Mouse (Mus musculus) kidney, embryonic 16.5 days (tissue): Measurements from ENCODE around the gene Adcy7. TPM values are rescaled to one million over a fixed set of nuclear protein-coding genes. Genes with fewer than 3 reads are reported as not detected.

ENCODE experiments used
- ATAC-seq: fragments of 200-750 bp; cut with Nextera tagmentation; 2 replicates; pipeline ENCODE4 v1.8.0; 2017; ENCODE audit warnings: moderate TSS enrichment; ENCODE audit not compliant: low FRiP score, low TSS enrichment
- H3K27ac ChIP-seq: fragments of 300-500 bp; sonication (generic); 2 replicates; pipeline ENCODE4 v1.5.1; 2014; ENCODE audit warnings: low read length
- H3K27me3 ChIP-seq: fragments of 300-500 bp; sonication (generic); 2 replicates; pipeline ENCODE4 v1.6.1; 2014; ENCODE audit warnings: low read length, control low read depth, mixed read lengths; ENCODE audit not compliant: insufficient read depth
- H3K36me3 ChIP-seq: fragments of 300-500 bp; sonication (generic); 2 replicates; pipeline ENCODE4 v1.6.1; 2014; ENCODE audit warnings: low read length, control low read depth, mixed read lengths; ENCODE audit not compliant: insufficient read depth
- H3K4me1 ChIP-seq: fragments of 300-500 bp; sonication (generic); 2 replicates; pipeline ENCODE4 v1.6.1; 2014; ENCODE audit warnings: low read length, control low read depth, mixed read lengths; ENCODE audit not compliant: insufficient read depth
- H3K4me2 ChIP-seq: fragments of 300-500 bp; sonication (generic); replicated peaks from 2 replicates; pipeline ENCODE4 v1.6.1; 2014; ENCODE audit warnings: low read depth, low read length
- H3K4me3 ChIP-seq: fragments of 300-500 bp; sonication (generic); 2 replicates; pipeline ENCODE4 v1.5.1; 2014; ENCODE audit warnings: mild to moderate bottlenecking, low read length
- H3K9ac ChIP-seq: fragments of 300-500 bp; sonication (generic); replicated peaks from 2 replicates; pipeline ENCODE4 v1.6.1; 2014; ENCODE audit warnings: low read length
- H3K9me3 ChIP-seq: fragments of 300-500 bp; sonication (generic); 2 replicates; pipeline ENCODE4 v1.6.1; 2016; ENCODE audit warnings: low read length, control low read depth
- WGBS: fragments of 180-500 bp; shearing (Covaris S2); extraction: QIAGEN DNeasy Blood & Tissue Kit; methylation state at CpG from one replicate; pipeline ENCODE4 v1.1.7; 2014; 5-methylcytosine and 5-hydroxymethylcytosine counted together
- polyA plus RNA-seq: library from polyadenylated mRNA; unstranded; fragments of >200 nt; fragmentation: Nextera tagmentation; extraction: Ambion mirVana; gene quantifications from 2 replicates; pipeline ENCODE4 v1.2.1, GENCODE M21; 2015

The Adcy7 gene
- polyA plus RNA-seq, 1 experiment from 2014 or later, result 3.7 TPM

DNA sequence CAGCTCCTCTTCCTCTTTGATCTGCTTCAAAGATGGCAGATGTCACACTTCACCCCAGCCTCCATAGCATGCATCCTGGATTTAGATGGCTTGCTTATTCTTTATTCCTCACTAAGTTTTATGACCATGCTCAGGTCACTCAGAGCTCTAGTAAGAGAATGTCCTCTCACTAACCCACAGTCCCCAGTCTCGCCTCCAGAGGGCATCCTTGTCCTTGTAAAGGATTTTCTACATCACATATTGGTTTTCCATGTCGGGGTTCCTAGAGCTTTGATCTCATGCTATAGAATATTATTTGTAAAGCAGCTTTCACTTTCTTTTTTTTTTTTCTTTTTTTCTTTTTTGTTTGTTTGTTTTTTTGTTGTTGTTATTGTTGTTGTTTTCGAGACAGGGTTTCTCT is 19.4 kb upstream of the Adcy7 start:
- Histone ChIP-seq H3K27ac (no peak overlapping the region), H3K4me2 (no peak overlapping the region), H3K9ac (no peak overlapping the region), H3K27me3 (no peaks in the 10 kb centered on the region), H3K4me3 (no peak overlapping the region), H3K4me1 (peaks cover 1% of the 10 kb centered on the region; the same call in 1 of the 2 replicates), H3K9me3 (no peaks in the 10 kb centered on the region), H3K36me3 (peaks cover 48% of the 10 kb centered on the region)
- 84% methylated on average over 3 of the region's 3 CpGs for WGBS
- ATAC-seq, result no peak

GRCm38 (mm10) chr8:88254957-88255356 is 17.2 kb upstream of the Adcy7 start:
- Histone ChIP-seq H3K4me1 (peaks cover 5% of the 10 kb centered on the region; the same call in 1 of the 2 replicates), H3K4me2 (no peak overlapping the region), H3K27ac (no peak overlapping the region), H3K9ac (no peak overlapping the region), H3K9me3 (no peaks in the 10 kb centered on the region), H3K27me3 (no peaks in the 10 kb centered on the region), H3K4me3 (no peak overlapping the region), H3K36me3 (peaks cover 43% of the 10 kb centered on the region)
- ATAC-seq, result no peak
- WGBS, result 90% methylated on average over 7 of the region's 7 CpGs

DNA sequence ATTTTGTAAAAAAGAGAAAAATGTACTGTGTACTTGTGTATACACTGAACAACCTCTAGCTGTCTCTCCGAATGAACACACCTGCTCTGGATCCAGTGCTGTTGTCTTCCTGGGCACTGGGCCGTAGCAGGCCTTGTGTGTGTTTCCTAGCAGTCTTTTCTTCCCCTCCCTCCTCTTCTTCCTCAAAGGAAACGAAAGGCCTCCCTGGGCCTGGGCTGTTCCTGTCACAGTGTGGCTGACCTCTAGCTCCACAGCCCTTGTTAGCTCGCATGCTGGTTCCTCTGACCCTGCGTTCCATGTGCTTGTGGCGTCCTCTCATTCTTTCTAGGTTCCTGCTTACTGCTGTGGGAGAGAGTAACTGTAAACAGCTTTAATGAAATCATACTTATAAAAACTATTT is 14.2 kb upstream of the Adcy7 start:
- Histone ChIP-seq H3K27me3 (no peaks in the 10 kb centered on the region), H3K27ac (0 out of 2 replicates have a peak overlapping the region, but pooled peaks have one; percentile 8), H3K4me1 (peaks cover 10% of the 10 kb centered on the region), H3K36me3 (peaks cover 20% of the 10 kb centered on the region), H3K4me2 (no peak overlapping the region), H3K9me3 (no peaks in the 10 kb centered on the region), H3K9ac (no peak overlapping the region), H3K4me3 (no peak overlapping the region)
- ATAC-seq, result 0 out of 2 replicates have a peak, but pooled peaks have one; percentile 52
- WGBS, result 33% methylated on average over 6 of the region's 6 CpGs

DNA sequence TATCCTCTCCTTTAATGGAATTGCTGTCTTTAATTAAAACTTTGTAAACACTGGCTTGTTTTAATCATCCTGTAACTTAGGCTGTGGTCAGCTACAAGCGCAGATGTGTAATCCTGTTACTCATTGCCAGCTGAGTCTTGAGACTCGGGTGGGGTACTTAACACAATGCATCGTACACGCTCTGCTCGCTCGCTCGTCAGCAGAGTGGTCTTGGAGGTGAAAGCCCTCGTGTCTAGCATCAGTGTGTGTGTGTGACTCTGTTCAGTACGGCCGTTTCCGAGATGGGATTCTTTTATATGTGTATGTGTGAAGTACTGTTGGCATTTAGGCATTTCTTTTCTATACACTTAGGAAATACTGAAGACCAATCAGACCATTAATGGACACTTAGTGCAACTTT is 13.7 kb upstream of the Adcy7 start:
- 71% methylated on average over 11 of the region's 11 CpGs for WGBS
- H3K9ac ChIP-seq, result no peak overlapping the region
- no peaks in the 10 kb centered on the region for H3K27me3 ChIP-seq
- peaks cover 15% of the 10 kb centered on the region for H3K4me1 ChIP-seq
- H3K4me2 ChIP-seq, result no peak overlapping the region
- no peak overlapping the region for H3K27ac ChIP-seq
- ATAC-seq, result no peak
- no peaks in the 10 kb centered on the region for H3K9me3 ChIP-seq
- H3K36me3 ChIP-seq, result peaks cover 20% of the 10 kb centered on the region
- no peak overlapping the region for H3K4me3 ChIP-seq

- H3K27ac ChIP-seq, result no peak overlapping the region
- H3K9me3 ChIP-seq, result no peaks in the 10 kb centered on the region
- no peak overlapping the region for H3K4me2 ChIP-seq
- H3K36me3 ChIP-seq, result peaks cover 11% of the 10 kb centered on the region
- H3K4me3 ChIP-seq, result no peak overlapping the region
- WGBS, result 93% methylated on average over 7 of the region's 7 CpGs
- H3K27me3 ChIP-seq, result no peaks in the 10 kb centered on the region
- no peak for ATAC-seq
- H3K9ac ChIP-seq, result no peak overlapping the region
- peaks cover 18% of the 10 kb centered on the region for H3K4me1 ChIP-seq
Measured at GRCm38 (mm10) chr8:88260466-88260980, 11.7 kb upstream of the Adcy7 start.

DNA sequence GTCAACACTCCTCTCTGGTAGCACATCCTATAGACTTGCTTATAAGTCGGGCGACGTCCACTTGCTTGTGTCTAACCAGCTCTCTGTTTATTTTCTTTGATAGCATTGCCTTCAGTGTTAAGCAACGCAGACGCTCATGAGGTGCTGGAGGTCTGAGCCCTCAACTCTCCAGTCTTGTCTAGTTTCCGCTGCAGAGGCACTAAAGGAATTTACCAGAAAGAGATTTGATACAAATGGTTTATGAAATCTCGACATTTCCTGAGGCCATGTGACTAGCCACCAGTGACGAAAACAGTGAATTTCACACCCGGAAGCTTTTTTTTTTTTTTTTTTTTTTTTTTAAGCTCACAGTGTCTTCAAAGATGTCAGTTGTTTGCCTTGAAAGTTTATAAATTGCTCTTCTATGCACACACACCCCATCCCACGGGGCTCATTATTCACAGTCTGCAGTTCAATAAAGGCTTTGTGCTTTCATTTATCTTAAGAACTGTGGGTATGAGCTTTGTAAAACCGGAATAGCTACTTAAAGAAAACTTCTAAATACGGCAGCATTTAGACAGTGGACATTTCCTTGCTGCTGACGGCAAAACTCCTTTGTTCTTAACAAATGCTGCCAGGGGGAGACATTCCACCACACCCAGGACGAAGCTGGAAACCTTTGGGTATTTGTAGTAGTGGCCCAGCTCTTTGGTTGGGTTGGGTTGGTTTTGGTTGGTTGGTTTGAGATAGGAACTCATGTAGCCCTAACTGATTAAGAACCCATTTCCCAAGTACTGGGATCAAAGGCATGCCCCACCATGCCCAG is 9.2 kb upstream of the Adcy7 start:
- H3K27me3 ChIP-seq, result no peaks in the 10 kb centered on the region
- WGBS, result 44% methylated on average over 14 of the region's 14 CpGs
- peak overlapping the region; percentile 63 for H3K27ac ChIP-seq
- H3K9me3 ChIP-seq, result no peaks in the 10 kb centered on the region
- 0 out of 2 replicates have a peak overlapping the region, but pooled peaks have one; percentile 1 for H3K4me3 ChIP-seq
- no peak overlapping the region for H3K9ac ChIP-seq
- no peaks in the 10 kb centered on the region for H3K36me3 ChIP-seq
- no peak for ATAC-seq
- 0 out of 2 replicates have a peak overlapping the region, but pooled peaks have one; percentile 12 for H3K4me2 ChIP-seq
- H3K4me1 ChIP-seq, result peaks cover 14% of the 10 kb centered on the region

GRCm38 (mm10) chr8:88265511-88265910 is 6.7 kb upstream of the Adcy7 start:
- no peak overlapping the region for H3K4me2 ChIP-seq
- H3K27me3 ChIP-seq, result no peaks in the 10 kb centered on the region
- H3K4me1 ChIP-seq, result peaks cover 13% of the 10 kb centered on the region
- H3K4me3 ChIP-seq, result no peak overlapping the region
- H3K9ac ChIP-seq, result no peak overlapping the region
- no peak for ATAC-seq
- WGBS, result 12% methylated on average over 2 of the region's 2 CpGs
- no peaks in the 10 kb centered on the region for H3K9me3 ChIP-seq
- H3K27ac ChIP-seq, result no peak overlapping the region
- H3K36me3 ChIP-seq, result no peaks in the 10 kb centered on the region

DNA sequence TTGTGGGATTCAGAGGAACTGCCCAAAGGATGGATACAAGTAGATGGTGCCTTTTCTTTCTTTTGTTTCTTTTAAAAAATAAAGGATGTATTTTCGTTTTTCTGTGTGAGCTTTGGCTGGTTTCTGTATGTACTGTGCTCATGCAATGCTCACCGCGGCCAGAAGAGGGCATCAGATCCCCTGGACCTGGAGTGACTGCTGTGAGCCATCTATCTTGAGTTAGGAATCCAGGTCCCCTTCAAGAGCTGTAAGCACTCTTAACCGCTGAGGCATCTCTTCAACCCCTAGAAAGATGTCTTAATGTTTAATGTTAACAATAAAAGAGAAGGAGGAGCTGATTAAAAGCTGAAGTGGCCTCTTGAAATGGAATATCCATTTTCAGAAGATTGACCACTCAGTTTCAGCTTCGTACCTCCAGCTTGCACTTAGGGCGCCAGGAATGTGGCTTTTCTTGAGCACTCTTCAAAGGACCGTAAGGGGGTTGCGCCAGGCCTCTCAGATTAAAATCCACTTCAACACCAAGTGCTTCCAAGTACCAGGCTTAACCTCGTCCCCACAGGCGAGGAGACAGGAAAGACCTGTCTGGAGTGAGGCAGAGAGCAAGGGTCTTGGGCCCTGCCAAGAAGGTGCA is 5.9 kb upstream of the Adcy7 start:
- 48% methylated on average over 10 of the region's 10 CpGs for WGBS
- Histone ChIP-seq H3K9me3 (no peaks in the 10 kb centered on the region), H3K27me3 (no peaks in the 10 kb centered on the region; the same call in 1 of the 2 replicates), H3K4me3 (no peak overlapping the region), H3K9ac (no peak overlapping the region), H3K4me1 (peaks cover 13% of the 10 kb centered on the region), H3K27ac (no peak overlapping the region), H3K4me2 (no peak overlapping the region), H3K36me3 (no peaks in the 10 kb centered on the region)
- ATAC-seq, result no peak

- no peak overlapping the region for H3K27ac ChIP-seq
- no peak for ATAC-seq
- no peaks in the 10 kb centered on the region for H3K36me3 ChIP-seq
- H3K9me3 ChIP-seq, result no peaks in the 10 kb centered on the region
- H3K9ac ChIP-seq, result no peak overlapping the region
- WGBS, result 83% methylated on average over 14 of the region's 14 CpGs
- H3K27me3 ChIP-seq, result no peaks in the 10 kb centered on the region; the same call in 1 of the 2 replicates
- H3K4me2 ChIP-seq, result no peak overlapping the region
- no peak overlapping the region for H3K4me3 ChIP-seq
- peaks cover 13% of the 10 kb centered on the region for H3K4me1 ChIP-seq
Measured at GRCm38 (mm10) chr8:88266801-88267403, 5.3 kb upstream of the Adcy7 start.
